Mouse (Mus musculus) large intestine, adult 2 months (tissue): ENCODE data around the gene Mcam. TPM values are rescaled to one million over a fixed set of nuclear protein-coding genes. Genes with fewer than 3 reads are reported as not detected.

Experiments
- DNase-seq: peaks from one replicate; pipeline ENCODE4 v3.0.0-alpha.2; 2012; ENCODE audit warnings: low read depth, low spot score
- WGBS: fragments of 180-500 bp; shearing (Covaris S2); methylation state at CpG from one replicate; pipeline ENCODE4 v1.1.7; 2018; 5-methylcytosine and 5-hydroxymethylcytosine counted together
- polyA plus RNA-seq: library from polyadenylated mRNA; depleted of rRNA; stranded (reverse); fragments of >200 nt; gene quantifications from 2 replicates; pipeline ENCODE4 v1.2.3, GENCODE M21; 2012; rRNA removed

Mcam gene
- polyA plus RNA-seq, 1 experiment = 32.1 TPM

- DNase-seq = no peak
- WGBS = 84% methylated on average over 3 of the region's 3 CpGs
Measured at GRCm38 (mm10) chr9:44191166-44191565, 56.9 kb downstream of the Mcam start.

GRCm38 (mm10) chr9:44192312-44192711 is 58.0 kb downstream of the Mcam start:
- 91% methylated on average over 3 of the region's 3 CpGs for WGBS
- no peak for DNase-seq

Other genes starting within 250 kb of the Mcam start
- 32.1 and 42.2 TPM in 2 replicates for gene Thy1, start 91.1 kb upstream of the Mcam start, polyA plus RNA-seq
- gene Usp2, start 67.4 kb upstream of the Mcam start, polyA plus RNA-seq = 16.4 and 23.6 TPM in 2 replicates
- gene Mfrp, start 32.7 kb upstream of the Mcam start, polyA plus RNA-seq = 0.03 TPM in 1 of 2 replicates, not detected in the other
- 5.6 and 6.0 TPM in 2 replicates for gene C1qtnf5, start 27.2 kb upstream of the Mcam start, polyA plus RNA-seq
- gene Gm49380, start 21.0 kb upstream of the Mcam start, polyA plus RNA-seq = not detected in 2 replicates
- 26.0 and 26.8 TPM in 2 replicates for gene Rnf26, start 21.0 kb upstream of the Mcam start, polyA plus RNA-seq
- 6.8 and 12.1 TPM in 2 replicates for gene Cbl, start 99.6 kb downstream of the Mcam start, polyA plus RNA-seq
- not detected in 2 replicates for gene Ccdc153, start 106.2 kb downstream of the Mcam start, polyA plus RNA-seq
- gene Pdzd3, start 117.0 kb downstream of the Mcam start, polyA plus RNA-seq = 30.2 and 32.2 TPM in 2 replicates
- gene Nlrx1, start 134.1 kb downstream of the Mcam start, polyA plus RNA-seq = 10.7 and 14.5 TPM in 2 replicates
- 2.1 and 2.7 TPM in 2 replicates for gene Abcg4, start 154.1 kb downstream of the Mcam start, polyA plus RNA-seq
- 18.4 and 32.8 TPM in 2 replicates for gene Hinfp, start 171.2 kb downstream of the Mcam start, polyA plus RNA-seq
- gene C2cd2l, start 185.8 kb downstream of the Mcam start, polyA plus RNA-seq = 114 and 159 TPM in 2 replicates
- gene Dpagt1, start 191.6 kb downstream of the Mcam start, polyA plus RNA-seq = 71.4 and 79.3 TPM in 2 replicates
- 149 and 167 TPM in 2 replicates for gene H2afx, start 200.2 kb downstream of the Mcam start, polyA plus RNA-seq
- gene Hmbs, start 209.8 kb downstream of the Mcam start, polyA plus RNA-seq = 51.9 and 52.9 TPM in 2 replicates
- gene Vps11, start 227.2 kb downstream of the Mcam start, polyA plus RNA-seq = 22.8 and 25.8 TPM in 2 replicates
- 82.2 and 92.0 TPM in 2 replicates for gene Hyou1, start 245.0 kb downstream of the Mcam start, polyA plus RNA-seq